Mouse (Mus musculus): ENCODE data around the gene Hoxc11. TPM values are rescaled to one million over a fixed set of nuclear protein-coding genes. Genes with fewer than 3 reads are reported as not detected.

Hoxc11 gene
- total RNA-seq, 2 experiments from 2014 or later, result not detected

GRCm38 (mm10) chr15:102936279-102936972, 17.8 kb upstream of the Hoxc11 start, which contains the start of gene Hoxc12:
Hoxc12 (plus strand) TSS chr15:102936757.
- no peak for ATAC-seq (replicated peaks; ENCODE audit: poor library complexity)

DNA sequence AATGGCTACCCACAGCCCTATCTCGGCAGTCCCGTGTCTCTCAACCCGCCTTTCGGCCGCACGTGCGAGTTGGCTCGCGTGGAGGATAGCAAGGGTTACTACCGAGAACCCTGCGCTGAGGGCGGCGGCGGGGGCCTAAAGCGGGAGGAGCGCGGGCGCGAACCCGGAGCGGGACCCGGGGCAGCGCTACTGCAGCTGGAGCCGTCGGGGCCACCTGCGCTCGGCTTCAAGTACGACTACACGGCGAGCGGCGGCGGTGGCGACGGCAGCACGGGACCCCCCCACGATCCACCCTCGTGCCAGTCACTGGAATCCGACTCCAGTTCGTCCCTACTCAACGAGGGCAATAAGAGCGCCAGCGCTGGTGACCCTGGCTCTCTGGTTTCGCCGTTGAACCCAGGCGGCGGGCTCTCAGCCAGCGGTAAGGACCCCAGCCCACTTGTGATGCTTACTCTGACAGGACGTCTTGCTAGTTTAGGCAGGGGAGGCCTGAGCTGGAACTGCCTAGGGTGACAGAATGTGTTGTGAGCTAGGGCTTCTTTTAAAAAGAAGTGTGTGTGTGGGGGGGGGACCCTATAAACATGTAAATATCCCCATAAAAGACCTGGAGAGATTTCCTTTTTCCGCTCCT, 17.1 kb upstream of the Hoxc11 start:
- ATAC-seq (replicated peaks; ENCODE audit: poor library complexity), result no peak

- ATAC-seq (replicated peaks; ENCODE audit: poor library complexity), result no peak
Measured at GRCm38 (mm10) chr15:102939256-102940155, 14.7 kb upstream of the Hoxc11 start.

DNA sequence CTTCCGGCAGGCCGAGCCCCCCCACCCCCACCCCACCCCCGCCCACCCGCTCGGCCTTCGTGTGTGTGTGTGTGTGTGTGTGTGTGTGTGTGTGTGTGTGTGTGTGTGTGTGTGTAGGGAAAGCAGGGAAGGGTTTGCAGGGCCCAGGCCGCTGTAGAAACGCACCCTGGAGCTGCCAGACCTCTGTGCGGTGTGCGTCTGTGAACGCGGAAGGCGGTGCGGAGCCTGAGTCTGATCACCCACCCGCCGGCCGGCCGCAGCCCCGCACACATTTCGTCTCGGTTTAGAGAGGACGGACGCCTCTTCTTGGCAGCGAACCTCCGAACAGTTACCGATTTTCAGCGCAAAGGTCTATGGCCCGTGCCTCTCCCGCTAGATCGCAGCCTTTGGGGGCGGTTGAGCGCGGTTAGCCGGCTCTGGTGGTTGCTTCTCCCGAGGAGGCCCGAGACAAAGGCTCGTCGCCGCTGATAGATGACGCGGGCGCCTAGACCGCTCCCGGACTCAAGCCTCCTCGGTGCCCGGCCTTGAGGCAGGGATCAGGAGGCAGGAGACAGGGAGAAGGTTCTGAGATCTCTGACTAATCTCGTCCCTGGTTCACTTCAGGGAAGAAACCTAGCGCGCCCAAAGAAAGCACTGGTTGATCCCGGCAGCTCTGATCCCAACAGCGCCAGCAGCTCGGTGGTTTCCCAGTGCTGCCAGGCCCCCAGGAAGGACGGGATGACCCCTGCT, 11.3 kb upstream of the Hoxc11 start:
- no peak for ATAC-seq (replicated peaks; ENCODE audit: poor library complexity)

DNA sequence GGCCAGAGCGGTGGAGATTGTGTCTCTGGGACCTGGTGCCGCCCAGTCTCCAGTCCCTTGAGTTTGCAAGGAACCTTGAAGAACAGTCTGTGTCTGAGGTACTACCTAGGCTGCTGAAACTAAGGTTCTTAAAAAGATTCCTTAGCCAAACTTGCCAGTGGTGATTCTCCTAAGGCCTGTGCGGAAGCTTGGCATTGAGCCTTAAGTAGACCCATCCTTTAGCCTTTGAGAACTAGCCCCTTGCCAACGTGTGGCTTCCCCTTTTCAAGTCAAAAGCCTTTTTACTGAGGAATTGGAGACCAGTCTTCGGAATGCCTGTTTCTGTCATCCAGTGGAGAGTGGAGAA, 10.8 kb upstream of the Hoxc11 start:
- ATAC-seq (replicated peaks; ENCODE audit: poor library complexity), result no peak

DNA sequence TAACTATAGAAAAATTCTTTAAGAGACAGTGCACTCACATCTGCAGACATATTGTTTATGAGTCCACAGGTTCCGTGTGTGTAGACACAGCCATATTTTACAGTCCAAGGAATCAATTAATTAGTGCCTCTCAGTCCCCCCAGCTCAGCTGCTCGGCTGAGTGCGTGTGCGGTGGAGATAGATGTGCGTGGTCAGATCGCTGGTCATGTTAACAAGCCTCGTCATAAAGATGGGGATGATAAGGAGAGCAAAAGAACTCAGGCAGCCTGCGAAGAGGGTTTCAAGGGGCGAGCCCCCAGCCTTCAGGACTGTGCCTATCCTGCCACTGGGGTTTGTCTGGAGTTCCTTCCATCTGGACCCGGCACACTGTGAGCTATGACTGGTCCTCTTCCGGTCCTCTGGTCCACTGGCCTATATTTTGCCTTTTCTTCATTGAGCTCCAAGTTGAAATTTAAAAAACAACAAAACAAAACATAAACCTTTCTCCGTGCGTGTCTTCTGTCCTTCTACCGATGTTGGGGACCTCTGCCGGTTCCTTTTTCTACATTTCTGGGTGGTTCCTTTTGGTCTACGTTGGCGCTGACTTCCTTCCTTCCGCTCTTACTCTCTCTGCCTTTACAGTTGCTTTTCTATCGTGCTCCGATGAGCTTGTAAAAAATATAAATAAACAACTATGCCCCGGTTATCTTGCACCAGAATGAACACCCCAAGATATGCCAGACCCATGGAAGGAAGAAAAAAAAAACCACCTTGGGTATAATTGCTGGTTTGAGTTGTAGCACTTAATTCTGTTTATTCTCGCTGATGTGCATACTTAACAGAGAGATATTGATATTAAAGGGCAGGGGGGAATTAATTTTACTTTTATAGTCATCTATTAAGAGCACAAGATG, 8.8 kb upstream of the Hoxc11 start:
- ATAC-seq (replicated peaks; ENCODE audit: poor library complexity), result no peak

- ATAC-seq (replicated peaks; ENCODE audit: poor library complexity), result no peak
Measured at GRCm38 (mm10) chr15:102947276-102947675, 7.0 kb upstream of the Hoxc11 start.

DNA sequence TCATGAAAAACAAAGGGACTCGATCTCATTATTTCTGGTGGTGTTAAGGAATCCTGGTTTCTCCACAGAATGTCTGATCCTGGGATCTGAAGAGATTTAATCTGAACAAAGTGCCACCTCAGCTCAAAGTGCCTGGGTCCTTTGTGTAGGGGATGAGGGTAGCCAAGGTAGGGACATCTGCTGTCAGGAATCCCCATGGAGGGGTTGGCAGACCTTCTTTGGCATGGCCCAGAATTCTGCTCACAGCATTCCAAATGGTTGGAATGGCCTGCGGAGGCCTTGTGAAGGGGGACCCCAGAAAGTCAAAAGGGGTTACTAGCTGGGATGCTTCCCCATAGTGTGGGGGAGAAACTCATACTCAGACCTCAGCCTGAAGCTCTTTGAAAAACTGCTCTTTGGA, 5.4 kb upstream of the Hoxc11 start:
- ATAC-seq (replicated peaks; ENCODE audit: poor library complexity), result no peak

- no peak for ATAC-seq (replicated peaks; ENCODE audit: poor library complexity)
Measured at GRCm38 (mm10) chr15:102949696-102950095, 4.5 kb upstream of the Hoxc11 start.

DNA sequence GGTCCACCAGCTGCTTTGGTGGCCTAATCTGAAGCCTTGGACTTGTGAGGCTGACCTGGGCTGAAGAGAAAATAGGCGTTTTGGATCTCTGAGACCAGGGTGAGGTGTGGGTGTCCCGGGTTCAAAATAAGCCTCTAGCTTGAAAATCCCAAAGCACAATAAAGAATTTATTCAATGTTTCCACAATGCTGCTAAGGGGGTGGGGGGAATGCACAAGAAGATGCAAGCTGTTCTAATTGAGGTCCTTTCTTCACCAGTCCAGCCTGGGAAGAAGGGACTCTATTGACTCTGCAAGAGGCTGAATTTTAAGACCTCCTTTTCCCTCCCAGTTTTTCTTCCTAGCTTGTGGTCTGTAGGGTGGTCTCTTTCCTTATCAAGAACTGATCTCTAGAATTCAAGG, 3.4 kb upstream of the Hoxc11 start:
- ATAC-seq (replicated peaks; ENCODE audit: poor library complexity), result no peak

GRCm38 (mm10) chr15:102953561-102953960, 666 bp upstream of the Hoxc11 start:
- ATAC-seq (replicated peaks; ENCODE audit: poor library complexity), result no peak

DNA sequence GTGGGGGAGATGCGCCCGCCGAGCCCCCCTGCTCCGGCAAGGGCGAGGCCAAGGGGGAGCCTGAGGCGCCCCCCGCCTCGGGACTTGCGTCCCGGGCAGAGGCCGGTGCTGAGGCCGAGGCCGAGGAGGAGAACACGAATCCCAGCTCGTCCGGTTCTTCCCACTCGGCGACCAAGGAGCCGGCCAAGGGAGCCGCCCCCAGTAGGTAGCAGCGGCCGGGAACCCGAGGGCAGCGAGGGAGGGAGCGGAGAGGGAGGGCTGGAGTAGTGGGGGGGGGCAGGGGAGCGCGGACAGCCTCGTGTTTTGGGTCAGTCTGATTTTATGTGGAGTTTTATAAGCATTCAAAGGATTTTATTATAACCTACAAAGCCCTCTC, 768 bp downstream of the Hoxc11 start:
- ATAC-seq (replicated peaks; ENCODE audit: poor library complexity), result no peak

GRCm38 (mm10) chr15:102955833-102956640, 1.8 kb downstream of the Hoxc11 start:
- ATAC-seq (replicated peaks; ENCODE audit: poor library complexity), result no peak

DNA sequence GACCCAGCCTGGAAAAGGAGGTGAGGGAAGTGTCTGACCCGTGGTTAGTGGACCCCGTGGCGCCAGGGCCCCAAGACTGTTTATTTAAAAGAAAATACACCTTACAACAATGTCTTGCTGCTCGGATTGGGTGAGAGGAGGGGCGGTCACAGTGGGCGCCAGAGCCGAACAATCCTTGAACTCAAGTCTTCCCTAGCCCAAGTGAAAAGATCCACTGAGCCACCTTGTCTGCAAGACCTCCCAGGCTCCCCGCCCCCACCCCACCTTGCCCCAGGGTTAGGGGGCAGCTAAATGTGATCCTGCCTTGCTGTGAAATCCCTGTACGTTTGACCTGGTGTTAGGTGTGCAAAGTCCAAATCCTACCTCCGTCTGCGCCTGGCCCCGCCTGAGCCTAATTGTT, 2.7 kb downstream of the Hoxc11 start:
- no peak for ATAC-seq (replicated peaks; ENCODE audit: poor library complexity)

GRCm38 (mm10) chr15:102959663-102960191, 5.5 kb downstream of the Hoxc11 start:
- no peak for ATAC-seq (replicated peaks; ENCODE audit: poor library complexity)

DNA sequence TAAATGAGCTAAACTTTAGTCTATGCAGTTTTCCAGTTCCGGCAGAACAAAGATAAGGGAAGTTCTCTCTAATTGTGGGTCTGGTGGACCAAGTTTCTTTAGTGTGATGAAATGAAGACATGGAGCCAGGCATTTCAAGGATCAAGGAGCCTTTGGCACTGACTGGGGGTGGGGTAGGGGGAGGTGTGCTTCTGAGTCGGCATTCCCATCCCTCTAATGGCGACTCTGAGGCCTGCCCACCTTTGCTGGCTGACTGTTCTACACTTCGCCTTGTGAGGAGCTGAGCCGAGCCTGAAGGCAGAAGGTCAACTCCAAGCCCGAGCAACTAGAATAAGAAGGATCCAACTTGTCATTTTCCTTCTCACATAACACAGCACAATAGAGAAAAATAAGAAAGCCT, 7.5 kb downstream of the Hoxc11 start:
- no peak for ATAC-seq (replicated peaks; ENCODE audit: poor library complexity)

DNA sequence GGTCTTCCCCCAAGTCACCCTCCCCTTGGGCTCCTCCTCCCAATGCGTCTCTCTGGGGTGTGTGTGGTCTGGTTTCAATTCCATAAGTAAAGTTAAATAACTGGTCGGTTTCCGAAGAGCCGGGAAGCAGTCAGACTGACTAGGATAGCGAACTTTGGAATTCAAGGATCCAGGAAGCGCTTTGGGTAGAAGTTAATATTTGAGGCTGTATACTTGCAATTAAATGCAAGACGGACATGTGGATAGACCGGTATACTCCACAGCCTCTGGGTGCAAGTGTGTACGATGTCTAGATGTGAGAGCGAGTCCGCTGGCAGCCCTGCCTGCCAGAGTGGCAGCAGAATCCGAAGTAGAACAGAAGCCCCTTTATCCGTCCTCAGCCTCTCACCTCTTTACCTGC, 8.3 kb downstream of the Hoxc11 start:
- ATAC-seq (replicated peaks; ENCODE audit: poor library complexity), result no peak

DNA sequence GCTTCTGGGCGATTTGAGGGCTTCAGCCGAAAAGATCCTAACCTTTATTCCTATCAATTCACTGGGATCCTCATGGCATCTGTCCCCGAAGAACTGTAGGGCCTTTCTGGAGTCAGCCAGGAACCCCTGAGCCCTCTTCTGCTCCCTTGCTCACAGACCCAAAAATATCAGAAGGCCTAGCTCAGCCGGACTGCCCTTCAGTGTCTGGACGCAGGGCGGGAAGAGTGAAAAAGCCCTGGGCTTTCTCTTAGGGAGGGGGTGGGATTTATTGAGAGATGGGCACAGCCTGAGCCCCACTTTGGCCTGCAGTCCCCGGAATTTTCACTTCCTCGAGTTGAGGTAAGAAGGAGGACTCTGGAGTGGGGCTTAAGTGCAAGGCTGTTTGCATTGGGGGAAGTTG, 9.0 kb downstream of the Hoxc11 start:
- no peak for ATAC-seq (replicated peaks; ENCODE audit: poor library complexity)
